Mouse (Mus musculus) adrenal gland, postnatal 0 days (tissue): ENCODE data around the gene Sncb. TPM values are rescaled to one million over a fixed set of nuclear protein-coding genes. Genes with fewer than 3 reads are reported as not detected.

ENCODE experiments used
- polyA plus RNA-seq: library from polyadenylated mRNA; unstranded; fragments of >200 nt; fragmentation: Nextera tagmentation; extraction: Ambion mirVana; gene quantifications from 2 replicates; pipeline ENCODE4 v1.2.1, GENCODE M21; 2015

Sncb gene
- polyA plus RNA-seq: 1.0 and 4.8 TPM in 2 replicates

DNA sequence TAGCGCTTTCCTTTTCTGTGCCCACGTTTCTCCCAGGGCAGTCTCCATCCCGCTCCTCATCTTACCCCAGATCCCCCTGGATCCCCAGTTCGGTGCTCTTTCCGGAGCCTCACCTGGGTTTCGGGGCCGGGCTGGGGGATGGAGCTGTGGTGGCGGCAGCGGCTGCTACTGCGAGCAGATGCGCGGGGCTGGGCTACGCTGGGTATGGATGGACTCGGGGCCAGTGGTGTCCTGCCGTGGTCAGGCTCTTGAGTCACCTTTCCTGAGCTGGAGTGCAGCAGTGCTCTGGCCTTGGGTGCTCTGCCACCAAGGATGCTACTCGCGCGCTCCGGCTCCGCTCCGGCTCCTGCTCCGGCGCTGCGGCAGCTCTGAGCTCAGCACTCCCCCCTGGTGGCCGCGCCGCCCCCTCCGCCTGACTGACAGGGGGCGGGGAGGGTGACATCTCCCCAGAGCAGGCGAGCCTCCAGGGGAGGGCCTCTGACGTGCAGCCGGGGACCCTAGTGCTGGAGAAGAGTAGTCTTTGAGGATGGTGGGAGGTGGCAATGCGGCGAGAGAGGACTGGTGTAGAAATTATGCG is at the start of gene Sncb:
TSS of gene Sncb (minus strand) at position 404 of the 577 bp plus-strand sequence.

GRCm38 (mm10) chr13:54788740-54789560 is 22.6 kb upstream of the Sncb start, which contains the start of gene Tspan17:
Gene Tspan17 (plus strand): TSS chr13:54789377.

DNA sequence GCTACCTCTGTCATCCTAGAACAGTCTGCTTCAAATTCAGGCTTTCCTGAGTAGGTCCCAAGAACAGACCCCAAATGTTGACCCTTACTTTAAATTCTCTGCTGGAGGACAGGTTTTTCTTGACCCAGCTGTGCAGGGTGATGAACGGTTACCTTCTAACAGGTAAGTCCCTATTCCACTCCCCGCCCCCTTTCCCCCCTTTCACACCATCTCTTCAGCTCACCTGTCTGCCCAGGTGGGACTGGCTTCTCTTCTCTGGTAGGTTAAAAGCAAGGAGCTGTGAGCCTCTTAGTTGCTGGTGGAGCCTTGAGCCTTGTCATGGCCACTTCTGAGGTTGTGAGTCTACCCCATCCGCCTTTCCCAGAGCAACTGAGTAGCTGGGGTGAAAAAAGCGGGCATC is 17.3 kb upstream of the Sncb start, which contains the start of gene Eif4e1b:
TSS of gene Eif4e1b (plus strand) at position 301 of the 400 bp plus-strand sequence.

DNA sequence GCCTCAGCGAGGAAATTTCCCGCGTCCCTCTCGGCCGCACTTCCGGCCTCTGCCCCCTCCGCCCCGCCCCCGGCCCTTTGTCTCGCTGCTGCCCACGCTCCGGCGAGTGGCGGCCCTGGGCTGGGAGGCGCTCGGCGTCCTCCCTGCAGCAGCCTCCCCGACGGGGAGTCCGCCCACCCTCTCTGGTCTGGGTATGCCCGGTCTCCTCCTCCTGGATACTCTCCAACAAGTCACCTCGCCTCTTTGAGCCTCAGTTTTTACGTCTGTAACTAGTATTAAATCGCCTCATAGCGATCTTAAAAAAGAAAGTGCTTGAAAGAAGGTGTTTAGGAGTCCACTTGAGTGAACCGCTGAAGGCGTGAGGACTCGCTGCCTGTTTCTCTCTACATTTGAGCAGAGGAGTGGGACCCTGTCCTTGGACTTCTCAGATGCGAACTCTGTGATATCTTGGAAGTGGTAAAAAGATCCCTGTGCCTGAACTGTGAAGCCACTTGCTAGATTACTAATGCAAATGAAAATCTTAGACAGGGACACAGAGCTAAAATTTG is 16.5 kb downstream of the Sncb start, which contains the start of gene Gprin1:
TSS of gene Gprin1 (minus strand) at position 11 of the 548 bp plus-strand sequence.

Other genes starting within 250 kb of the Sncb start
- 80.9 and 116 TPM in 2 replicates for gene 4833439L19Rik, start 201.2 kb downstream of the Sncb start, polyA plus RNA-seq
- gene Arl10, start 191.6 kb downstream of the Sncb start, polyA plus RNA-seq: 25.8 and 34.1 TPM in 2 replicates
- 60.6 and 70.1 TPM in 2 replicates for gene Nop16, start 176.5 kb downstream of the Sncb start, polyA plus RNA-seq
- 233 and 359 TPM in 2 replicates for gene Higd2a, start 176.4 kb downstream of the Sncb start, polyA plus RNA-seq
- gene Cltb, start 155.3 kb downstream of the Sncb start, polyA plus RNA-seq: 63.4 and 81.3 TPM in 2 replicates
- 51.6 and 68.5 TPM in 2 replicates for gene Faf2, start 144.8 kb downstream of the Sncb start, polyA plus RNA-seq
- gene Rnf44, start 72.7 kb downstream of the Sncb start, polyA plus RNA-seq: 53.9 and 65.9 TPM in 2 replicates
- gene Cdhr2, start 65.1 kb downstream of the Sncb start, polyA plus RNA-seq: 0.30 and 1.0 TPM in 2 replicates
- 2.5 and 5.9 TPM in 2 replicates for gene Gprin1, start 16.7 kb downstream of the Sncb start, polyA plus RNA-seq
- not detected in 2 replicates for gene Eif4e1b, start 17.4 kb upstream of the Sncb start, polyA plus RNA-seq
- 54.9 and 67.6 TPM in 2 replicates for gene Tspan17, start 22.8 kb upstream of the Sncb start, polyA plus RNA-seq
- 4.6 and 5.3 TPM in 2 replicates for gene Unc5a, start 182.8 kb upstream of the Sncb start, polyA plus RNA-seq